Mouse (Mus musculus) limb, embryonic 14.5 days (tissue): ENCODE measurements around the gene Pym1. TPM values are rescaled to one million over a fixed set of nuclear protein-coding genes. Genes with fewer than 3 reads are reported as not detected.
"Not testable (repeated sequence)": the region's sequence is repeated elsewhere in the genome, so short reads cannot be mapped to it uniquely, and the experiment has no call there.

ENCODE experiments used
- ATAC-seq: fragments of 200-750 bp; cut with Nextera tagmentation; 2 replicates; pipeline ENCODE4 v1.8.0; 2017; ENCODE audit warnings: low read depth, moderate number of reproducible peaks, moderate TSS enrichment; ENCODE audit not compliant: low FRiP score
- DNase-seq: peaks from one replicate; pipeline ENCODE4 v3.0.0-alpha.2; 2015; ENCODE audit warnings: low spot score
- H3K27ac ChIP-seq: fragments of 300-500 bp; sonication (generic); replicated peaks from 2 replicates; pipeline ENCODE4 v1.5.1; 2014; ENCODE audit warnings: low read depth, mild to moderate bottlenecking, low read length, moderate library complexity, mixed read lengths
- H3K27me3 ChIP-seq: fragments of 300-500 bp; sonication (generic); 2 replicates; pipeline ENCODE4 v1.6.1; 2014; ENCODE audit warnings: low read length, mixed read lengths; ENCODE audit not compliant: control insufficient read depth, insufficient read depth
- H3K36me3 ChIP-seq: fragments of 300-500 bp; sonication (generic); 2 replicates; pipeline ENCODE4 v1.6.1; 2014; ENCODE audit warnings: mild to moderate bottlenecking, low read length, moderate library complexity, mixed read lengths; ENCODE audit not compliant: control insufficient read depth, insufficient read depth
- H3K4me1 ChIP-seq: fragments of 300-500 bp; sonication (generic); 2 replicates; pipeline ENCODE4 v1.6.1; 2014; ENCODE audit warnings: antibody characterized with exemption, low read length, mixed read lengths; ENCODE audit not compliant: control insufficient read depth, insufficient read depth
- H3K4me2 ChIP-seq: fragments of 300-500 bp; sonication (generic); replicated peaks from 2 replicates; pipeline ENCODE4 v1.6.1; 2014; ENCODE audit warnings: low read depth, mild to moderate bottlenecking, low read length, moderate library complexity; ENCODE audit not compliant: severe bottlenecking
- H3K4me3 ChIP-seq: fragments of 300-500 bp; sonication (generic); replicated peaks from 2 replicates; pipeline ENCODE4 v1.5.1; 2014; ENCODE audit warnings: low read length
- H3K9ac ChIP-seq: fragments of 300-500 bp; sonication (generic); 2 replicates; pipeline ENCODE4 v1.6.1; 2014; ENCODE audit warnings: mild to moderate bottlenecking, low read depth, low read length, moderate library complexity; ENCODE audit not compliant: severe bottlenecking
- H3K9me3 ChIP-seq: fragments of 300-500 bp; sonication (generic); 2 replicates; pipeline ENCODE4 v1.6.1; 2016; ENCODE audit warnings: low read length; ENCODE audit not compliant: control insufficient read depth
- POLR2A ChIP-seq: fragments of 200-500 bp; IDR thresholded peaks from 2 replicates; pipeline ENCODE4 v1.8.0; 2012; ENCODE audit warnings: inconsistent platforms, mild to moderate bottlenecking, moderate library complexity, borderline replicate concordance; ENCODE audit not compliant: insufficient read depth, insufficient read length; ENCODE audit errors: extremely low read depth
- WGBS: fragments of 180-500 bp; shearing (Covaris S2); extraction: QIAGEN DNeasy Blood & Tissue Kit; methylation state at CpG from one replicate; pipeline ENCODE4 v1.1.7; 2014; 5-methylcytosine and 5-hydroxymethylcytosine counted together
- polyA plus RNA-seq, 2 experiments: library from polyadenylated mRNA; depleted of rRNA in 1 of 2; stranded (reverse) in 1 of 2; unstranded in 1 of 2; fragments of >200 nt; fragmentation: Nextera tagmentation in 1 of 2; extraction: Ambion mirVana in 1 of 2; gene quantifications; 2 replicates each; pipeline versions ENCODE4 v1.2.1 to v1.2.3; 2012 to 2014

The Pym1 gene
- polyA plus RNA-seq, 2 experiments, result 36.0 to 60.3 TPM

DNA sequence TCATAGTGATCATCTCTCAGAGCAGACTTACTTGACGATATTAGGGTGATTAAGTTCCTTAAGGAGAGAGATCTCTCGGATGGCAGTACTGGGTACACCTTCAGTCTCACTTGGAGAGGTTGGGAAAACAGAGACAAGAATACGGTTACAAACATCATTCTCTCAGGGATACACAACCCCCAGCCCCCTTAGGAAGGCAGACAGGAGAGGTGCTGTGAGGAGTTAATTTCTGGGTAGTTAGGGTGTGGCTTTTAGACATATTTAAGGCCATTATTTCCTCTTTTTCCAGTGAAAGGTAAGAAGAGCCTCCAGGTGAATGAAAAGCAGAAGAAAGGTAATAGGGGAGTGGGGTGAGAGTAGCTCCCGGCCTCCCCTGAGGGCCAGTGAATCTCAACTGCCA, 43.8 kb upstream of the Pym1 start, which contains the start of gene Pmel:
TSS of gene Pmel (plus strand) at position 301 of the 400 bp plus-strand sequence.
- Histone ChIP-seq H3K9me3 (no peaks in the 10 kb centered on the region), H3K4me1 (peaks cover 7% of the 10 kb centered on the region), H3K4me2 (peak within 1 kb of the TSS; percentile 63), H3K4me3 (peak within 1 kb of the TSS; percentile 66), H3K27ac (peak within 1 kb of the TSS; percentile 93), H3K36me3 (peaks cover 44% of the 10 kb centered on the region), H3K9ac (peak within 1 kb of the TSS; percentile 70), H3K27me3 (no peaks in the 10 kb centered on the region)
- ATAC-seq (no peak), DNase-seq (no peak)
- TF ChIP-seq POLR2A, result no peak
- WGBS, result 12% methylated on average over 4 of the region's 4 CpGs

- DNase-seq (peak; percentile 92), ATAC-seq (peak; percentile 95)
- Histone ChIP-seq H3K9me3 (no peaks in the 10 kb centered on the region), H3K36me3 (peaks cover 36% of the 10 kb centered on the region), H3K27me3 (no peaks in the 10 kb centered on the region), H3K9ac (peak within 1 kb of the TSS; percentile 70), H3K4me1 (peaks cover 7% of the 10 kb centered on the region), H3K4me2 (peak within 1 kb of the TSS; percentile 63), H3K27ac (peak within 1 kb of the TSS; percentile 93), H3K4me3 (peak within 1 kb of the TSS; percentile 66)
- WGBS, result under 1% methylated on average over 58 of the region's 62 CpGs
- TF ChIP-seq POLR2A, result peak; percentile 73; the same call in 1 of the 2 replicates
These were observed 43.0 kb upstream of the Pym1 start, which contains the start of gene Cdk2 for GRCm38 (mm10) chr10:128704491-128705316. Gene Cdk2, minus strand, starts transcription at chr10:128705031.

DNA sequence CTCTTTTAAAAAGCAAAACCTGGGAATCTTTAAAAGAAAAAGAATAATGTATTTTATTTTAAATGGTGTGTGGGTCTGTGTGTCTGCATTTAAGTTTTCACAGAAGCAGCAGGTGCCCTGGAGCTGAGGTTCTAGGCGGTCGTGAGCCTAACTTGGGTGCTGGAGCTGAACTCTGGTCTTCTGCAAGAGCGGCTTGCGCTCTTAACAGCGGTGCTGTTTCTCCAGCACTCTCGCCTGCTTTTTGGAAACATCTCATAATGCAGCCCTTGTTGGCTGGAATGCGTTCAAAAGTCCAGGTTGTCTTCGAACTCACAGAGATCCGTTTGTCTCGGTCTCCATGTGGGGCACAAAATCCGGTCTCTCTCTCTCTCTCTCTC, 42.4 kb upstream of the Pym1 start:
- Histone ChIP-seq H3K27me3 (no peaks in the 10 kb centered on the region), H3K4me2 (peak overlapping the region; percentile 63), H3K27ac (peak overlapping the region; percentile 77), H3K4me3 (peak overlapping the region; percentile 66), H3K36me3 (peaks cover 31% of the 10 kb centered on the region), H3K9ac (peak overlapping the region; percentile 31; the same call in 1 of the 2 replicates), H3K9me3 (no peaks in the 10 kb centered on the region), H3K4me1 (peaks cover 7% of the 10 kb centered on the region)
- no peak for TF ChIP-seq POLR2A
- peak; percentile 18 for ATAC-seq
- WGBS, result 14% methylated on average over 11 of the region's 11 CpGs
- no peak for DNase-seq

DNA sequence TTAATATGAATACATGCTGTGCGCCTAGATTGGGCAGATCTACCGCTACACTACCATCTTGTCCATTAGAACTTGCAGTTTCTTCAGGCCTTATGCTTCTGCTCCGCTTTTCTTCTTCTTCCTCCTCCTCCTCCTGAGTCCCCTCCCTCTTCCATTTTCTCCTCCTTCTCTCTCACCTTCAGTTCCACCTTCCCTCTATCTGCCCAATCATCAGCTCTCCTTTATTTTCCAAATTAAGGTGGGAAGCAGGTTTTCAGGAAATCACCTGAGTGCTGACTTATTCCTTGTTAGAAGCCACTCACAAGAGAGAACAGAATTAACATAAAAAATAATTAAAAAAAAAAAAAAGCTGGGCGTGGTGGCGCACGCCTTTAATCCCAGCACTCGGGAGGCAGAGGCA, 36.4 kb upstream of the Pym1 start:
- not testable (repeated sequence) for H3K4me3 ChIP-seq, H3K27ac ChIP-seq, H3K27me3 ChIP-seq, DNase-seq, H3K4me1 ChIP-seq, H3K4me2 ChIP-seq, H3K36me3 ChIP-seq, H3K9ac ChIP-seq, ATAC-seq, H3K9me3 ChIP-seq
- WGBS, result 93% methylated on average over 7 of the region's 7 CpGs

- Histone ChIP-seq H3K27ac (no peak overlapping the region), H3K36me3 (no peaks in the 10 kb centered on the region), H3K9me3 (no peaks in the 10 kb centered on the region), H3K4me2 (no peak overlapping the region), H3K4me1 (no peaks in the 10 kb centered on the region), H3K4me3 (no peak overlapping the region), H3K9ac (no peak overlapping the region), H3K27me3 (no peaks in the 10 kb centered on the region)
- no peak for TF ChIP-seq POLR2A
- ATAC-seq, result no peak
- DNase-seq, result no peak
- 89% methylated on average over 19 of the region's 19 CpGs for WGBS
These were observed 31.8 kb upstream of the Pym1 start for GRCm38 (mm10) chr10:128715559-128716537.

DNA sequence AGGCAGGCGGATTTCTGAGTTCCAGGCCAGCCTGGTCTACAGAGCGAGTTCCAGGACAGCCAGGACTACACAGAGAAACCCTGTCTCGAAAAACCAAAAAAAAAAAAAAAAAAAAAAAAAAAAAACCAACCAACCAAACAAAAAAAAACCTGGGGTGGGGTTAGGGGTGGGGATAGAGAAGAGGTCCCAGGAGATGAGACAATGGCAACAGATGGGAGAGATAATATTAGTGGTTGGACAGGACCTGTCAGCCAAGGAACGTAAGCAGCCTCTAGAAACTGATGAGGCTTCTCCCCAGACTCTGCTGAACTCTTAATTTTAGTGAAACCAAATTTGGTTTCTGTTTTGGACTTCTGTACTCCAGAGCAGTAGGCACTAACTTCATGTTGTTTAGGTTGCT, 22.2 kb upstream of the Pym1 start:
- ATAC-seq, DNase-seq, H3K9me3 ChIP-seq, H3K9ac ChIP-seq, H3K36me3 ChIP-seq, H3K4me2 ChIP-seq, H3K4me1 ChIP-seq, H3K27me3 ChIP-seq, H3K4me3 ChIP-seq, H3K27ac ChIP-seq: not testable (repeated sequence)
- WGBS, result 75% methylated on average over 3 of the region's 4 CpGs
